Mouse (Mus musculus) hindbrain, embryonic 13.5 days (tissue): ENCODE data around the gene Trim66. TPM values are rescaled to one million over a fixed set of nuclear protein-coding genes. Genes with fewer than 3 reads are reported as not detected.
A peak's percentile ranks its signal among the peaks of the same experiment; 100 is the strongest.

Experiments
- ATAC-seq: fragments of 200-750 bp; cut with Nextera tagmentation; 2 replicates; pipeline ENCODE4 v1.8.0; 2017; ENCODE audit warnings: moderate TSS enrichment; ENCODE audit not compliant: low FRiP score
- H3K27ac ChIP-seq: fragments of 300-500 bp; sonication (generic); 2 replicates; pipeline ENCODE4 v1.5.1; 2015; ENCODE audit warnings: inconsistent platforms, mild to moderate bottlenecking, moderate library complexity
- H3K27me3 ChIP-seq: fragments of 300-500 bp; sonication (generic); 2 replicates; pipeline ENCODE4 v1.6.1; 2015; ENCODE audit warnings: mild to moderate bottlenecking, inconsistent platforms
- H3K36me3 ChIP-seq: fragments of 300-500 bp; sonication (generic); 2 replicates; pipeline ENCODE4 v1.6.1; 2015; ENCODE audit warnings: mild to moderate bottlenecking, inconsistent platforms
- H3K4me1 ChIP-seq: fragments of 300-500 bp; sonication (generic); replicated peaks from 2 replicates; pipeline ENCODE4 v1.6.1; 2015; ENCODE audit warnings: inconsistent platforms
- H3K4me2 ChIP-seq: fragments of 300-500 bp; sonication (generic); 2 replicates; pipeline ENCODE4 v1.6.1; 2015; ENCODE audit warnings: inconsistent platforms, mild to moderate bottlenecking, moderate library complexity
- H3K4me3 ChIP-seq: fragments of 300-500 bp; sonication (generic); 2 replicates; pipeline ENCODE4 v1.5.1; 2015; ENCODE audit warnings: mild to moderate bottlenecking, inconsistent platforms
- H3K9ac ChIP-seq: fragments of 300-500 bp; sonication (generic); 2 replicates; pipeline ENCODE4 v1.6.1; 2015; ENCODE audit warnings: mild to moderate bottlenecking, inconsistent platforms
- H3K9me3 ChIP-seq: fragments of 300-500 bp; sonication (generic); 2 replicates; pipeline ENCODE4 v1.6.1; 2016; ENCODE audit warnings: inconsistent platforms
- WGBS: fragments of 180-500 bp; shearing (Covaris S2); methylation state at CpG from one replicate; pipeline ENCODE4 v1.1.7; 2015; 5-methylcytosine and 5-hydroxymethylcytosine counted together
- microRNA-seq: library from miRNA; unstranded; fragments of <30 nt; microRNA quantifications from one replicate; pipeline ENCODE4, GENCODE M21; 2016
- polyA plus RNA-seq: library from polyadenylated mRNA; unstranded; fragments of >200 nt; fragmentation: Nextera tagmentation; extraction: Ambion mirVana; gene quantifications from 2 replicates; pipeline ENCODE4 v1.2.1, GENCODE M21; 2015

Trim66 gene
- polyA plus RNA-seq, 1 experiment from 2014 or later = 0.34 TPM

DNA sequence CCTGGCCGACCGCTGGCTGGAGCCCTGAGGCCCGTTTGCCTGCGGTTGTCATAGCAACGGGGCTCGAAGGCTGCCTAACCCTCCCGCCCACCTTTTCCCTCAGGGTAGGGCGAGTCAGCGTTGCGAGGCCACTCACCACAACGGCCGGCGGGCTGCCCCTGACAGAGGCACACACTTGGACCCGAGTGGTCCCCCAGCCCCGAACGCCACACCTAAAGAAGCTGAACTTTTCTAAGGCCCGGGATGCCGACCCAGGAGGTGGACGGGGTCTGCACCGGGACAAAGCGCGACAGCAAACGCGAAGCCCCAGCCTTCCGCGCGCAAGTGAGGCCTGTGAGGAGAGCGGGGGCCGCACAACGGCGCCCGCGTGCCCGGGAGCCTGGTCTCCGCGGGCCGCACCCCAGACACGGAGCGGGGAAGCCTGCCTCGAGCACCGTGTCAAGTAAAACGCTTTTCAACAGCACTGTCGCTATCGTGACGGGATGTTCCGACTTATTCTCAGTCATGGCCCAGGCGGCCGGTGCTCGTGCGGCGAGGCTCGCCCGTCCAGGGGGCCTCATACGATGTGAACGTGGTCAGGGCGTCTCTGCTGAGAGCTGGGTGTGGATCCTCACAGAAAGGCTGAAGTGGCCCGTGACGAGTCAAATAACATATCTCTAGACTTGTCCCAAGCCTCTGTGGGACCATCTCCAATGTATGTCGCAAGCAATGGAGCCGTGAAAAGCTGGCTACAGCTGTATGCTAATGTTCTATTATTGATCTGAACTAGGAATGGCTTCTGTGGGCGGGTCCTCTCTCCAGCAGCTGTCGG, 68.9 kb downstream of the Trim66 start, which contains the start of gene Stk33:
Gene Stk33, minus strand, starts transcription at position 301 of the 811 bp plus-strand sequence.
- ATAC-seq = peak; percentile 90
- H3K27ac ChIP-seq = peak within 1 kb of the TSS; percentile 81
- peak within 1 kb of the TSS; percentile 51 for H3K4me3 ChIP-seq
- no peaks in the 10 kb centered on the region for H3K27me3 ChIP-seq
- peak within 1 kb of the TSS; percentile 78 for H3K9ac ChIP-seq
- under 1% methylated on average over 62 of the region's 62 CpGs for WGBS
- peaks cover 34% of the 10 kb centered on the region for H3K4me1 ChIP-seq
- H3K4me2 ChIP-seq = peak within 1 kb of the TSS; percentile 85
- H3K9me3 ChIP-seq = no peaks in the 10 kb centered on the region
- H3K36me3 ChIP-seq = no peaks in the 10 kb centered on the region

DNA sequence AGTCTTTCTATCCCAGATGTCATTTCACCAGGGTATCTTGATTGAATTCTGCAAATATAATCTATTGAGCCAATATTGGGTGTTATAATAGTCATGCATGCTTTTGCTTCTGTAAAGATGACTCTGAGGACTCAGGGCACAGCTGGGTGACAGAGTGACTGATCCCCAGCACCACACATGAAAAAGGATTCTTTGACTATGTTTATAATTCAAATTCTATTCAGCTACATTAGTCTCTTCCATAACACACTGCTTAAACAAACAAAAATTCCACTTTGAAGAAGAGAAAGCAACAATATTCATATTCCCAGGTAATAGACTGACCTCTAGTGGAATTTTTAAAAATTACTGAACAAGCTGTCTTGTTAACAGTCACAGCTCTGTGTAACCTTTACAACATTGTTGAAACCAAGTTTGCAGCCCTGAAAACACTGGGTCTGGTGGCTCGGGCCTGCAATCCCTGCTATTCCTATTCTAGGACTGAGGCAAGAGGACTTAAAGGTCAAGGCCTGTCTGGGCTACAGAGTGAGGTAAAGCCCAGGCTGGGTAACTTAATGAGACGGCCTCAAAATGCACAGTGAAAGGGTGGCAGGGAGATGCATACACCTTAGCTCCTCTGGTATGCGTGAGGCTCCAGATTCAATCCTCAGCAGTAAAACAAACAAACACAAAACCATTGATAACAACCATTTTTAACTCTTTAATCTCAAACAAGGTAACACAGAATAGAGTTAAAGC, 83.3 kb downstream of the Trim66 start:
- Histone ChIP-seq H3K4me3 (no peak overlapping the region), H3K36me3 (no peaks in the 10 kb centered on the region), H3K9me3 (0 out of 2 replicates have a peak, but pooled peaks cover 3% of the 10 kb centered on the region), H3K27ac (no peak overlapping the region), H3K9ac (no peak overlapping the region), H3K4me2 (no peak overlapping the region), H3K4me1 (no peaks in the 10 kb centered on the region), H3K27me3 (no peaks in the 10 kb centered on the region)
- ATAC-seq = peak; percentile 78
- 68% methylated on average over 3 of the region's 3 CpGs for WGBS

DNA sequence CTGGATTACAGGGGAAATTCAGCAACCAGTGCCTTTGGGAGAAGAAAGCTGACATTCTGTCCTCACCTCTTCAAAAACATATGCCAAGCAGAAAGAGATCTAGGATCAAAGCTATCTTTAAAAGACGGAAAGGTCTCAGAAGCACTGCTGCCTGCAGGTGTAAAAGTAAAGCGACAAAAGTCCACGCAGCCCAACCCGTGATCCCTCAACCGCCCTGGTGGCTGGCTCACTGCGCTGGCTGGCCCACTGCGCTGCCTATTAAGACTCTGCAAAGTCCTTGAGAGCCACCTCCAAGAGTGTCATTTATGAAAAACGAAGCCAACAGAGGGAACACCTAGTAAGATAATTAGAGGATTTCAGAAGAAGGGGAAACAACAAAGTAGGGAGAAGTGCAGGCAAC, 85.1 kb downstream of the Trim66 start:
- ATAC-seq = no peak
- Histone ChIP-seq H3K4me2 (no peak overlapping the region), H3K27ac (no peak overlapping the region), H3K36me3 (no peaks in the 10 kb centered on the region), H3K27me3 (no peaks in the 10 kb centered on the region), H3K4me3 (no peak overlapping the region), H3K4me1 (no peaks in the 10 kb centered on the region), H3K9me3 (0 out of 2 replicates have a peak, but pooled peaks cover 3% of the 10 kb centered on the region), H3K9ac (no peak overlapping the region)
- 86% methylated on average over 8 of the region's 8 CpGs for WGBS

GRCm38 (mm10) chr7:109405491-109405890, 102.4 kb downstream of the Trim66 start:
- no peak for ATAC-seq
- WGBS = 25% methylated on average over 7 of the region's 7 CpGs

DNA sequence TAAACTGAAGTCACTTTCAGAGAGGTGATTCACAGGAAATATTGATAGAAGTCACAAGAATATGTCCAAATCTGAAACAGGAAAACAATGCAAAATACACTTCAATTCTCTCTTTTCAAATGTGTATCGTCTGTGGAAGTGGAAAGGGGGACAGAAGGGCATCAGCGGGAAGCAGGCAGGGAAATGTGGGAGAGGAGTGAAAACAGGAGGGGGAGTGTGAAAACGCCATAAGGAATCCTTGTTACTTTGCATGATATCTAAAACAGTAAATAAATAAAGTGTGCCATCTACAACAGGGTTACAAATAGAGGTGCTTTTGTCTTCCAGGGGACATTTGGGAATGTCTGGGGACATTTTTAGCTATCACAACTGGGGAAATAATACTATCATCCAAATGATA, 108.6 kb downstream of the Trim66 start:
- WGBS = 66% methylated on average over 3 of the region's 3 CpGs
- H3K27ac ChIP-seq = no peak overlapping the region
- H3K4me3 ChIP-seq = no peak overlapping the region
- ATAC-seq = no peak
- H3K27me3 ChIP-seq = no peaks in the 10 kb centered on the region
- no peak overlapping the region for H3K4me2 ChIP-seq
- no peaks in the 10 kb centered on the region for H3K36me3 ChIP-seq
- H3K9ac ChIP-seq = no peak overlapping the region
- no peaks in the 10 kb centered on the region for H3K9me3 ChIP-seq
- no peaks in the 10 kb centered on the region for H3K4me1 ChIP-seq

More at GRCm38 (mm10) chr7:109405491-109405890, 102.4 kb downstream of the Trim66 start:
- no peak overlapping the region for H3K9ac ChIP-seq
- no peak overlapping the region for H3K4me3 ChIP-seq
- no peaks in the 10 kb centered on the region for H3K36me3 ChIP-seq
- H3K27me3 ChIP-seq = no peaks in the 10 kb centered on the region
- H3K4me1 ChIP-seq = no peaks in the 10 kb centered on the region
- H3K27ac ChIP-seq = no peak overlapping the region
- no peak overlapping the region for H3K4me2 ChIP-seq
- no peaks in the 10 kb centered on the region for H3K9me3 ChIP-seq

Small RNA genes within 50 kb of the gene (microRNA-seq; reads per million reads assigned to microRNA genes)
- gene Gm47284 = not detected

Other genes starting within 250 kb of the Trim66 start
- gene Stk33, start 69.1 kb downstream of the Trim66 start, polyA plus RNA-seq = 5.6 and 9.4 TPM in 2 replicates
- gene Rpl27a, start 11.0 kb upstream of the Trim66 start, polyA plus RNA-seq = 89.0 TPM in 2 replicates
- gene St5, start 195.5 kb upstream of the Trim66 start, polyA plus RNA-seq = 22.6 and 25.6 TPM in 2 replicates
- gene Akip1, start 195.6 kb upstream of the Trim66 start, polyA plus RNA-seq = 15.5 TPM in 2 replicates
- gene BC051019, start 215.7 kb upstream of the Trim66 start, polyA plus RNA-seq = 0.16 and 1.00 TPM in 2 replicates
- gene Ascl3, start 223.6 kb upstream of the Trim66 start, polyA plus RNA-seq = 0.42 TPM in 1 of 2 replicates, not detected in the other
- 110 and 113 TPM in 2 replicates for gene Tmem9b, start 244.7 kb upstream of the Trim66 start, polyA plus RNA-seq